Mouse (Mus musculus) neural tube, embryonic 10.5 days (tissue): ENCODE measurements around the gene Slc17a3.

ENCODE experiments used
- DNase-seq: peaks from one replicate; pipeline ENCODE4 v3.0.0-alpha.2; 2017; ENCODE audit warnings: low spot score; ENCODE audit errors: extremely low spot score

The Slc17a3 gene

DNA sequence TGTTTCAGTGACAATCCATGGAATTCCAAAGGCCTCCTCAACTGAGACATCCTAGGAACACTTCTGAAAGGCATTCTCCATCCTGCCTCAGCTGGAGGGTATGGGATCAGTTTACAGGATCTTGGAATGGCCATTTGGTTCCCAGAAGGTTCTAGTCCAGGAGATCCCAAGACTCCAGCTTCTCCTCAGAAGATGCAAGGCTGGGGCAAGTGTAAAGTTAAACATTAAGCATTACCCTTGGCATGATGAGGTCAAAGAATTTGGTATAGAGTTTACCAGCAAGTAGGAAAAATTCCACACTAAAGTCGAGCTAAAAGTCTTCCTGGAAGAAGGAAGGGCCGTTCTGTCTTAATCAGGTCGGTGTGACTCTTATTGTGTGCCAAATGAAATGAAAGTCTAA is 30.8 kb downstream of the Slc17a3 start:
- DNase-seq = no peak

DNA sequence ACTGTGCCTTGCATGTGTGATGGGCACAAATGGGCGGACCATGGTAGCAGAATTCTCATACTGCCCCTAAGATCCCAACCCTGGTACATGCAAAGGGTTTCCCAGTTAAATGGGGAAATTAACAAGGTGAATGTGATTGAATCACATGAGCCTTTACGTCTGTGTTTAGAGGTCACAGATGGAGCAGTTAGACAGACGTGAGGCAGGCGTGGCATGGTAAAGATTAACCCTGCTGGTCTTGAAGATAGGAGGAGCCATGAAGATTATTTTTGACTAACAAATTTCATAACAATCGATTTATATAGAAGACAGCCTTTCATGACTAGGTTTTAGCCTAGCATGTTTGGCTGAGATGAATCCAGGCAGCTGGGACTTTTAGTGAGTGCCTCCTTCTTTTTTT is 33.9 kb downstream of the Slc17a3 start:
- no peak for DNase-seq

DNA sequence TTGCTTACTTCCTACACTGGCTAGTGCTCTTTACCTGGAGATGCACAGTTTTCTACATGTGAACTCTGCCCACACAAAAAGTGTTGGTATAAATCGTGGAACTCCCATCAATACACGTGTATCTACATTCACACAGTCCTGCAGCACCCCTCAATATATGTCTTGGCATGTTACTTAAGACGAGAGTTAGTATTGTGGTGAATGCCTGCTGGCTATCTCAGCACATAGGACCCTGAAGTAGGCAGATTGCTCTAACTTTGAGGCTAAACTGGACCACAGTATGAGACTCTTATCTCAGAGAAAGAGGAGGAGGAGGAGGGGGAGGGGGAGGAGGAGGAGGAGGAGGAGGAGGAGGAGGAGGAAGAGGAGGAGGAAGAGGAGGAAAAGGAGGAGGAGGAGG is 39.9 kb downstream of the Slc17a3 start:
- DNase-seq = no peak

DNA sequence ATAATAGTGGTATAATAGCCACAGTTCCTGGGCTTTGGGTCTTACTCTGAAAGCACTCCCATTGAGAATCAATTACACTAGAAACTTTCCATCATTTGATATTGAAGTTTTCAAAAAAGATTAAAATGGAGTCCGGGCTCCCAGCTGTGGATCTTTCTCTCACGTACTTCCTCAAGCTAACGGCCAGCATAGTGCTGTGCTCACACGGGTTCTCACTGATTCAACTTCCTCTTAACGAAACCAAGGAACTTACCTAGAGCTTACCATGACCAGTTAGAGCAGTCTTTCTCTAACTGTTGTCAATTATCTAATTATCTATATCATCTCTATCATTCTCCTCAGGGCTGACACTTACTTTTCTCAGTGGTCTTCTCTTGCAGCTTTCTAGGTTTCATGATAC is 40.4 kb downstream of the Slc17a3 start:
- no peak for DNase-seq

DNA sequence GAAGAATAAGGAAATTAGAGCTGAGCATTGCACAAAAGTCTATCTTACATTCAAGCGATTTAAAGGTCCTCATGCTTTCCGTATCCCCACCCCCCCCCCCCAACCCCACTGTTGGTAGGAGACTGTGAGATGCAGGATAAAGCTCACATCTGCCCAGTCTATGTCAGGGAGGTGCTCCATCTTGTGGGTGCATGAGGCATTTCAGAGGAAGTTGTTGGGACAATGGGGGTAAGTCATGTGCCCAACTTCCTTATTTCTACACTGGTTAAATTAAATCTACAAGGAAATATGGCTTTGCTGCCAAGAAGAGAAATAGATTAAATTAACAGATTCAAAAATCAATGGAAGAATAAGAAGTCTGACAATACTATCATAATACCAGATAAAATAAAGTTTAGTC is 46.3 kb downstream of the Slc17a3 start:
- DNase-seq = no peak

DNA sequence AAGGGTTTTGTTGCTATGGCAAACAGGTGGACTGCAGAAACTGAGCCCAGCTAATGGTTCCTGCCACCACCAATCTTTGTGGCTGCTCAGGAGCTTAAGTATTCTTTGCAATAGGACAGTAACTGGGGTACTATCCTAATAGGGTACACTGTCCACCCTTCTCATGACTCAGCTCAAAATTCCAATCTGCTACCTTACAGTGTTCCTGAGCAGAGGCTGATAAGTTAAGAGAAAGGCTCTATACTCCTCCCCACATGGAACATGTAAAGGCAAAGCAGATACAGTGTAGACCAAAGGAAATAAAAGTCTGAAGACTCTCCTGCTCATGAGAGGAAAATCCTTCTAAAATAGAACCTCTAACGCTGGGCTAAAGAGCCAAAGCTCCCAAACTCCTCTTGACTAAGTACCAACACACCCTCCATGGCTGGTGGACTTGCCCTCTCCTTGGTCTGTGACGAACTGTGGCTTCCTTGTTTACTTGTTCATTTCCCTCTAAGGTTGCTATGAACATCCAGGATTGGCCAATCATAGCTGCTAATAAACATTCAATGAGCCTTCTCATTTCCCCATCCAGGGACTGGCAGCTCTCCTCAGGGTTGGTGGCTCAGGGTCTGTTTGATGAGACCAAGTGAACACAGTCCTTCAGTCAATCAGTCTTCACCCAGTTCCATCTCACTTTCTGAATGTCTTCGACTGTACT is 47.9 kb downstream of the Slc17a3 start:
- no peak for DNase-seq

DNA sequence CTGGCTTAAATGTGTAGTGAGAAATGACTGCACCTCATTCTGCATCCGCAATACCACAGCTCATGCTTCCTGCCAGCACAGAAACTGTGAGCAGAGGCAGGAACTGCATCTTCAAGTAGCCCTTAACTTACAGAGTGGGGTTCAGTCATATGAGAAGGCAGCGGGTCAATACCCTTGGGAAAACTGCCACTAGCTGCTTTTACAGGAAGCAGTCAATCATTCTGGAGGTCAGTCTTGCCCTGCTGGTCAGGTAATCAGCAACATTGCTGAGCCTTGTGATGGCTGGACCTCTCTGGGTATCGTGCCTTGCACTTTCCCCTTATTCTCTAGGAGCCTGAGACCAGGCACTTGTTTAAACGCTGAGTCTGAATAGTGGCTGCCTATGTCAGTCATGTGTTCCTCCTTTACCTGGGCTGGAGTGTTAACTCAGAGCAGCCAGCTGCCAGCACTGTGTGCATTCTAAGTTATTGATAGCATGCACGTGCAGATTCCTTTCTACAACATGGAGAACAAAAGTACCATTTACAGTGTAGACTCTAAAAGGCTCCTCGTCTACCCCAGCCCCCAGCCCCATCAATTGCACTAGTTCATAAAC is 49.9 kb downstream of the Slc17a3 start:
- DNase-seq = peak; percentile 31

DNA sequence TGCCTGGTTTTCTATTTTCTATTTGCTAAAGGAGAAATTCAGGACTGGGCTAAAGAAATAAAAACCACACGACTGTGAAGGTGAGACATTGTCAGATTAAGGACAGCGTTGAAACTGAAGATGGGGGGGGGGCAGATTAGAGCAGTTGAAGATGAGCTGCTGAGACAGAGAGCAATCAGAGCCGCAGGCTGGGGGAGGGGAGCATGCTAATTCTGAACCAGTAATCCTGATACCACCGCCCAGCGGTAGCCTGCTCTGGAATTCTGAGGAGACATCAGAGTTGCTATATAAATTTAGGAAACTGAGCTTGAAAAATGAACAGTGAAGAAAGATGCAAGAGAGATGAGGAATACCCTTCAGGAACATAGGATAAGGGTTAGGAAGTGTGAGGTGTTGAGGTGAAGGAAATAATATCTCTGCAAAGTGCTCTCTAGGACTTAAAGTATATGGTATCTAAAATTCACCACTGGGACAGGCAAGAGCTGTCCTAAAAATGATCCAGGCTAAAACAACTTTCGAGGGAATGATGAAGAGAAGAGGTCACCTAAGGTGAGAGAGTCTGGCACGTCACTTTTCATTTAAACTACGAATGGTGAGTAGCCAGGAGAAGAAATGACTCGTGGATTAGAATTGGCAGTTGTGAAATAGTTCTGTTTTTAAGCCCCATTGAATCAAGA is 53.5 kb downstream of the Slc17a3 start:
- DNase-seq = no peak

DNA sequence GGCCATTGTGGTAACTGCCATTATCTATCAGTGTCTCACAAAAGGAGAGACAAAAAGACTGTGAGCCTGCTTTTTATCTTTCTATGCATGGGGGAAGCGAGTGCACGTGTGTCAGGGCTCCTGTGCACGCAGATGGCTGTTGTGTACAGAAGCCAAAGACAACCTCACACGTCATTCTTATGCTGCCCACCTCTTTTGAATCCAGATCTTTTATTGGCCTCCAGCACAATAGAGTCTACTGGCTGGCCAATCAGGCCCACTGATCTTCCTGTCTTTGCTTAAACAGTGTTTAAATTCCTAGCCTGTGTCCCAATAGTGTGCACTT is 54.0 kb downstream of the Slc17a3 start:
- DNase-seq = no peak

DNA sequence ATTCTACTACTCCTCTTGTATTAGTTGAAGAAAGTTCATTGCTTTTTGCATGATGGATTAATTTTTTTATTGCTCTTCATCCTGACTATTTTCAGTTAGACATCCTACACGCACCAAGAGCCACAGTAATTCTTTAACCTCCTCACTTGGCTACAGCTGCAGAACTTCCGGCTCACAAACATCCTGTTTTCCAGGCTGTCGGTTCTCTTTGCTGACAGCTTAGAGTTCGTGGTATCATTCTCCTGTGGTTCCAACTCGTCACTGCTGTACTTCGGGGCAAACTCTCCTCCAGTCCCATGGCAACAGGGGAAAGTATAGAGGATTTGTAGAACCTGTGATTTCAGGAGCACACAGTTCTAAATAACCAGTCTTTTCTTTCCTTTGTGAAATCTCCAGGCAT is 59.0 kb downstream of the Slc17a3 start:
- DNase-seq = no peak

DNA sequence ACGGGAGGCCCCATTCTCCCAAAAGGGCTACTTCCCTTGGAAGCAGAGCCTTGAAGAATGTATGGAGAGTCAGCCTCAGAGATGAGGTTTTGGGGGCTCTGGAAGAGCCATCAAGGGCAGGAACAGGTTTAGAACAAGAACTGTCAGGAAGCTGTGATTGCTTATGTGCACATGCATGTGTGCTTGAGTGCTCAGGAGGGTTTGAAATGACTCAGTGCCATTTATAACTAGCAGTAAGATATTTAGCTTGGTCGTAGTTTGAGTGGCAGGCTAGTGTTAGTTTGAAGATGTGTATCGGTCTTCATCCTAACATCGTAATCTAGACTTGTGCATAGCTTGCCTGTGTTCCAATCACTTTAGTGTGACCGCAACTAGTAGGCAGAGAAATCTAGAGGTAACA is 67.7 kb downstream of the Slc17a3 start:
- DNase-seq = no peak

DNA sequence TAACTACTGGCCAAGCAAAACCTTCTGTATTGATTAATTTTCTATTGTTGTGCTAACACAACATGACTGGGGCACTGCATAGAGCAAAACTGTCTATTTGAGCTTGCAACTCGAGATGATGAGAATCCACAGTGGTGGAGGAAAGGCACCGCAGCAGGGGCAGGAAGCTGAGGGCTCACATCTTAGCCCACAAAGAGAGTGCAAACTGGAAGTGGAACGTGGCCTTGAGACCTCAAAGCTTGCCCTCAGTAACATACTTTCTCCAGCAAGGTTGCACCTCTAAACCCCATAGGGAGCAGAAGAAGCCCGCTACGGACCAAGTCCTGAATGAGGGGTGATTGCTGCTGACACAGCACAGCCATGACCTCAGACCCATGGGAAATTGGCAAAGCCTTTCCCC is 70.9 kb downstream of the Slc17a3 start:
- no peak for DNase-seq
